Mouse (Mus musculus): ENCODE data around the gene 9430097D07Rik. TPM values are rescaled to one million over a fixed set of nuclear protein-coding genes. Genes with fewer than 3 reads are reported as not detected.

9430097D07Rik gene
- polyA plus RNA-seq, 1 experiment from 2014 or later: 0.15 TPM

DNA sequence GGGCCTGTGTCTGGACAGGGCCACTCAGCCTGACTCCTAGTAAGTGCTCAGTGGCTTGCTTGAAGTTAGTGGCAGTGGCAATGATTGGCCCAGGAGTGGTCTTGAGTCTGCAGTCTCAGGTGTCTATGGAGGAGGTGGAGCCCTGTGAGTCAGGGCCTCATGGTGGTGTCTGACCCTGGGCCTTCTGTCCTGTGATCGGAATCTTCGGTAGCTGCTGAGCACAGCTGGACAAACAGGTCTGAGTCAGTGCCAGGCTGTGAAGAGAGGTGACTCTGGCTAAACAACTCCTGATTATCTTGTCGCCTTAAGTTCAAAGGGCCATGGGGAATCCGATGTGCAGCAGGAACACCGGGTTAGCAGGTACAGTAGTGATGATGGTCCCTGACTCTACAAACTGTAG is 28.1 kb downstream of the 9430097D07Rik start:
- H3K4me3 ChIP-seq (ENCODE audit: low read depth, low read length): no peak overlapping the region
- WGBS: 77% methylated on average over 5 of the region's 5 CpGs
- H3K9ac ChIP-seq (ENCODE audit: low read length): no peak overlapping the region
- no peak overlapping the region for H3K27ac ChIP-seq (ENCODE audit: low read depth)
- ATAC-seq (replicated peaks; ENCODE audit: low FRiP score, low TSS enrichment, low read depth): no peak
- no peaks in the 10 kb centered on the region for H3K9me3 ChIP-seq (ENCODE audit: control insufficient read depth, low read length)
- peaks cover 14% of the 10 kb centered on the region for H3K4me1 ChIP-seq (replicated peaks; ENCODE audit: control insufficient read depth, insufficient read depth, low read length)
- H3K36me3 ChIP-seq (ENCODE audit: control insufficient read depth, insufficient read depth, low read length): 0 out of 2 replicates have a peak, but pooled peaks cover 5% of the 10 kb centered on the region
- H3K27me3 ChIP-seq (replicated peaks; ENCODE audit: control insufficient read depth, insufficient read depth, low read length): no peaks in the 10 kb centered on the region
- H3K4me2 ChIP-seq (ENCODE audit: low read length): no peak overlapping the region
- no peak for DNase-seq (ENCODE audit: low spot score)

DNA sequence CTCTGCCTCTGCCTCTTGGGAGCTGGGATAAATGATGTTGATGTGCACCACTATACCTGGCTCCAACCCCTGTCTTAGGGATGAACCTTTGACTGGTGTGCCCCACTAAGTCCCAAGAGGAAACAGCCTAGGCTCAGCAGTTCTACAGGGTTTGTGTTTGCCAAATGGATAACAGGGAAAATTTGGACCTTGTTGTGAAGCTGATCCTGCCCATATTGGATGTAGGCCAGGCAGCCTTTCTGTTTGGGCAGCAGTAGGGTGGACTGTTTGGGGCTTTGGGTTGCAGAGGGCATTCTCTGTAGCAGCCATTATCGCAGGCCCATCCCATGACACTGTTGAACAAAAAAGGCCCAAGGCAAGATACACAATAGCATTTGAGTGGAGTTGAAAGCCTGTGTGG is 28.5 kb downstream of the 9430097D07Rik start:
- H3K36me3 ChIP-seq (ENCODE audit: control insufficient read depth, insufficient read depth, low read length): 0 out of 2 replicates have a peak, but pooled peaks cover 5% of the 10 kb centered on the region
- no peak overlapping the region for H3K9ac ChIP-seq (ENCODE audit: low read length)
- peaks cover 14% of the 10 kb centered on the region for H3K4me1 ChIP-seq (replicated peaks; ENCODE audit: control insufficient read depth, insufficient read depth, low read length)
- no peak for ATAC-seq (replicated peaks; ENCODE audit: low FRiP score, low TSS enrichment, low read depth)
- H3K4me3 ChIP-seq (ENCODE audit: low read depth, low read length): no peak overlapping the region
- H3K27me3 ChIP-seq (replicated peaks; ENCODE audit: control insufficient read depth, insufficient read depth, low read length): no peaks in the 10 kb centered on the region
- WGBS: 96% methylated on average over 1 of the region's 1 CpGs
- no peak for DNase-seq (ENCODE audit: low spot score)
- H3K27ac ChIP-seq (ENCODE audit: low read depth): no peak overlapping the region
- no peaks in the 10 kb centered on the region for H3K9me3 ChIP-seq (ENCODE audit: control insufficient read depth, low read length)
- no peak overlapping the region for H3K4me2 ChIP-seq (ENCODE audit: low read length)

DNA sequence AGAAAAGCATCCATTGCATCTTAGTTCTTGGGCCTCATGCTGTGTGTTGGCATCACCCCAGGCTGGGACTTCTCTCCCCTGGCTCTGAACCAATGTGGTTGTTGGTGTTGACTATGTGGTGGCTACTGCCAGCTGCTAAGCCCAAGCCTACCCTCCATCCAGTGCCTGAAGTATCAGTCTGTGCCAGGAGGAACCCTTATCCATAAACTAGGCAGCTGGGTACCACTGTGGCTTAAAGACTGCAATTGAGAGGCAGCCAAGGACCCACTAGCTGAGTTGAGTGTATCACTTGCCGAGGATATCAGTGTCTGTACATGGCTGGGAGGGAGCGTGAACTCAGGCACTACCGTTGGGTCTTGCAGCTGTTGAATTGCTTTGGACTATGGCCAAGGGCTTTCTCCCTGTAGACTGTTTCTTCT is 32.4 kb downstream of the 9430097D07Rik start:
- Histone ChIP-seq H3K36me3 (ENCODE audit: control insufficient read depth, insufficient read depth, low read length) (0 out of 2 replicates have a peak, but pooled peaks cover 5% of the 10 kb centered on the region), H3K27me3 (replicated peaks; ENCODE audit: control insufficient read depth, insufficient read depth, low read length) (no peaks in the 10 kb centered on the region), H3K4me1 (replicated peaks; ENCODE audit: control insufficient read depth, insufficient read depth, low read length) (peaks cover 15% of the 10 kb centered on the region), H3K27ac (ENCODE audit: low read depth) (no peak overlapping the region), H3K4me2 (ENCODE audit: low read length) (no peak overlapping the region), H3K9ac (ENCODE audit: low read length) (no peak overlapping the region), H3K9me3 (ENCODE audit: control insufficient read depth, low read length) (no peaks in the 10 kb centered on the region), H3K4me3 (ENCODE audit: low read depth, low read length) (no peak overlapping the region)
- DNase-seq (ENCODE audit: low spot score) (no peak), ATAC-seq (replicated peaks; ENCODE audit: low FRiP score, low TSS enrichment, low read depth) (no peak)
- WGBS: 89% methylated on average over 3 of the region's 3 CpGs

DNA sequence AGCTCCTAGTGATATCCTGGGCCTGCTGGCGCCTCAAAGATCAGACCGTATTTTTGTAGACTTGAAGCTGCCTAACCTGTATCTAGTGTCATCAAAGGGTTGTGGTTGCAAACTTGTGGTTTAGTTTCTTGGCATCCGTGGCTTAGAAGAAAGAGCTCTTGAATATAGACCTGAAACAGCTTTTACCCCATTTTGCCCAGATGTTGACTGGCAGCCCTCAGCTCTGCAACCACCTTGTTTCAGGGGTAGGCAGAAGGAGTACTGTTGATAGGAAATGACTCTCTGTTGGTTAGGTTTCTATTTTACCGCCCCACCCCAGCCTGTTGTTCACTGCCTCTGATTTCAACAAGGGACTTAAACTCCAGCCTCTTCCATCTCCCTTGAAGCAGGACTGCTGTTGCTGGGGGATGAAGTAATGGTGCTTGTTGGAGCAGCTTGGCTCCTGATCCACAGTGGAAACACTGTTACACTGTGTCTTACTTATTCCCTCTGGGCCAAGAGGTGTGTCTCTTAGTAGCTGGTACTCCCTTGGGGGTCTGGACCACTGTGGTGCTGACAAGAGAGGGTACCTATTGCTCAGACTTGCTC is 33.4 kb downstream of the 9430097D07Rik start:
- H3K4me1 ChIP-seq (replicated peaks; ENCODE audit: control insufficient read depth, insufficient read depth, low read length): peaks cover 23% of the 10 kb centered on the region
- no peak overlapping the region for H3K27ac ChIP-seq (ENCODE audit: low read depth)
- H3K27me3 ChIP-seq (replicated peaks; ENCODE audit: control insufficient read depth, insufficient read depth, low read length): no peaks in the 10 kb centered on the region
- ATAC-seq (replicated peaks; ENCODE audit: low FRiP score, low TSS enrichment, low read depth) (no peak), DNase-seq (ENCODE audit: low spot score) (no peak)
- H3K4me3 ChIP-seq (ENCODE audit: low read depth, low read length): no peak overlapping the region
- H3K9me3 ChIP-seq (ENCODE audit: control insufficient read depth, low read length): no peaks in the 10 kb centered on the region
- H3K4me2 ChIP-seq (ENCODE audit: low read length): no peak overlapping the region
- H3K9ac ChIP-seq (ENCODE audit: low read length): no peak overlapping the region
- 0 out of 2 replicates have a peak, but pooled peaks cover 5% of the 10 kb centered on the region for H3K36me3 ChIP-seq (ENCODE audit: control insufficient read depth, insufficient read depth, low read length)
- WGBS: 85% methylated on average over 4 of the region's 4 CpGs

DNA sequence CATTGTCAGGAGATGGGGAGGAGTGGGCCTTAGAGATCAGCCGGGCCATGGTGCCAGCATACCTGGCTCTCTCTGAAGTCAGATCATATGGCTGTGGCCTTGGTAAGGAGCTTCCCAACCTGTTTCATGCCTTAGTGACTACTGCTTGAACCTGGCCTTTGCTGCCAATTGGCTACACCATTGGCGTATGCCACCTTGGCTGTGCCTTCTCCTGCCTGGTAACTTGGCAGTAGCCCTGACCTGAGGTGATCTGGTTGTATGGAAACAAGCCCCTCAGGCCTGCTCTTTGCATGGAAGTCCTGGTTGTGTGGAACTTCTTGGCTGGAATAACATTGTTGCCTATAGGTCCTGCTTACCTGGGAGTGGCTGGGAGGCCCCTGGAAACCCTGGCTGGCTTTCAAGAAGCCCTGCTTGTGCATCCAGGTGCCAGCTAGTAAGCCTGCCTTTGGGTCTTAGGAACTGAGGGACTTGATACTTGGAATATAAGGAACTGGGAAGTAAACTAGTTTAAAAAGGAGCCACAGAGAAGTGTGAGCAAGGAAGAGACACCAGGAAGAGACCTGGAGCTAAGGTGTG is 34.1 kb downstream of the 9430097D07Rik start:
- ATAC-seq (replicated peaks; ENCODE audit: low FRiP score, low TSS enrichment, low read depth): no peak
- H3K4me3 ChIP-seq (ENCODE audit: low read depth, low read length): no peak overlapping the region
- no peak for DNase-seq (ENCODE audit: low spot score)
- H3K27ac ChIP-seq (ENCODE audit: low read depth): no peak overlapping the region
- H3K27me3 ChIP-seq (replicated peaks; ENCODE audit: control insufficient read depth, insufficient read depth, low read length): no peaks in the 10 kb centered on the region
- peaks cover 30% of the 10 kb centered on the region for H3K4me1 ChIP-seq (replicated peaks; ENCODE audit: control insufficient read depth, insufficient read depth, low read length)
- H3K9me3 ChIP-seq (ENCODE audit: control insufficient read depth, low read length): no peaks in the 10 kb centered on the region
- no peak overlapping the region for H3K9ac ChIP-seq (ENCODE audit: low read length)
- 0 out of 2 replicates have a peak, but pooled peaks cover 5% of the 10 kb centered on the region for H3K36me3 ChIP-seq (ENCODE audit: control insufficient read depth, insufficient read depth, low read length)
- WGBS: 88% methylated on average over 2 of the region's 2 CpGs
- H3K4me2 ChIP-seq (ENCODE audit: low read length): no peak overlapping the region

DNA sequence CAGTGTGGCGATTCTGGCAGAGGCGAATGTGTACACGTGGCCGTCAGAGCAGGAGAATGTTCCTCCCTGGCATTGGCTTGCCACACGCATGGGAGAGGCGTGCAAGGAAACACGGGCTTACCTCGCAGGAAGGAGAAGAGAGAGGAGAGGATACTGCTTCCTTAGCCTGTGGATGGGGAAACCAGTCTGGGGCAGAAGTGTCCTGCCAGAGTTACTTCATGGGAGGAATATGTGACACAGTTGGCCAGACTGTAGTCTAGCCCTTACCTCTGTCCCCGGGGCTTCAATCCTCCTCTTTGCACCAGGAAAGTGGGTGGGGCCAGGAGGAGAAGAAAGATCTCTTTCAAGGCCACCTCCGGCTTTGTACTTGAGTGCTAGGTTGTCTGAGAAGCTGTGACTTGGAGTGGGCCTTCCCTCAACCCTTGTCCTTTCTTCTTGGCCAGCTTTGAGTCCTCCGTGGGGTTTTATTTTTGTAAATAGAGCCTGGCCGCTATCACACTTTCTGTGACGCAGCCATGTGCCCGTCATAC is 36.0 kb downstream of the 9430097D07Rik start:
- DNase-seq (ENCODE audit: low spot score) (no peak), ATAC-seq (replicated peaks; ENCODE audit: low FRiP score, low TSS enrichment, low read depth) (no peak)
- 73% methylated on average over 14 of the region's 14 CpGs for WGBS
- Histone ChIP-seq H3K27me3 (replicated peaks; ENCODE audit: control insufficient read depth, insufficient read depth, low read length) (no peaks in the 10 kb centered on the region), H3K36me3 (ENCODE audit: control insufficient read depth, insufficient read depth, low read length) (no peaks in the 10 kb centered on the region), H3K9ac (ENCODE audit: low read length) (no peak overlapping the region), H3K9me3 (ENCODE audit: control insufficient read depth, low read length) (no peaks in the 10 kb centered on the region), H3K27ac (ENCODE audit: low read depth) (no peak overlapping the region), H3K4me2 (ENCODE audit: low read length) (peak overlapping the region; percentile 0; the same call in 1 of the 2 replicates), H3K4me3 (ENCODE audit: low read depth, low read length) (no peak overlapping the region), H3K4me1 (replicated peaks; ENCODE audit: control insufficient read depth, insufficient read depth, low read length) (peaks cover 31% of the 10 kb centered on the region)

DNA sequence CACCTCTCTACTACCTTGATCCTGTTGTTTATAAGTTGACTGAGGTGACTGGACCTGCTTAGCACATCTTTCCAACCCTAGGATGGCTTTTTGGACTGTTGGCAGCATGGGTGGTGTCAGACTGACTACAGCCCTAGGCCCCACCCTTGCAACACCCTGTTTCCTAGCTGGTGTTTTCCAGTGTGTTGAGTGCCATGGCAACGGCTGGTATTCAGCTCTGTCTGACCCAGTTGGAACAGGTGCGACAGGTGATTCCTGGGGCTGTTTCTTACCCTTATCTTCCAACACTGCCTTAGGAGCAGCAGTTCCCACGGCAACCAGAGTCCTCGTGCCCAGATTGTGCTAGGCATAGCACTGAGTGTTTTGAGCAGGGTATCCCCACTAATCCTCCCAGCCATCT is 37.0 kb downstream of the 9430097D07Rik start:
- Histone ChIP-seq H3K4me3 (ENCODE audit: low read depth, low read length) (no peak overlapping the region), H3K36me3 (ENCODE audit: control insufficient read depth, insufficient read depth, low read length) (no peaks in the 10 kb centered on the region), H3K4me2 (ENCODE audit: low read length) (peak overlapping the region; percentile 79), H3K9ac (ENCODE audit: low read length) (no peak overlapping the region), H3K4me1 (replicated peaks; ENCODE audit: control insufficient read depth, insufficient read depth, low read length) (peaks cover 40% of the 10 kb centered on the region), H3K9me3 (ENCODE audit: control insufficient read depth, low read length) (no peaks in the 10 kb centered on the region), H3K27me3 (replicated peaks; ENCODE audit: control insufficient read depth, insufficient read depth, low read length) (no peaks in the 10 kb centered on the region), H3K27ac (ENCODE audit: low read depth) (no peak overlapping the region)
- WGBS: 57% methylated on average over 4 of the region's 4 CpGs
- DNase-seq (ENCODE audit: low spot score) (no peak), ATAC-seq (replicated peaks; ENCODE audit: low FRiP score, low TSS enrichment, low read depth) (no peak)

DNA sequence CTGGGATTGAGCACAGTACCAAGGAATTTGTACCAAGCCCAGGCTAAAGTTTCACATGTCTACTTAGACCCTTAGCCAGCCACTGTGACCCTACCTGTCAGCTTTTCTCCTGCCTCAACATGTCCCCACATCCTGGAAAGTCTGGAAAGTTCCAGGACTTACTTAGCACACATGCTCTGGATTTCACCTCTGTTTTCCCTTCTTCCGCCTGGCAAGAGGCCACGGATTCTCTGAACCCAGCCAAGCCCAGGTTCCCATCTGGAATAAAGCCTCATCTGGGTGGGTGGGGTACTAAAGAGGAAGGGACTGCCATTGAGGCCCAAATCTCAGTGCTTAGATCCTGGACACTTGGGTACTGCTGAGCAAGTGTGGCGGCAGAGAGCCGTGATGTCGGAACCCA is 37.5 kb downstream of the 9430097D07Rik start:
- WGBS: 79% methylated on average over 5 of the region's 5 CpGs
- peaks cover 42% of the 10 kb centered on the region for H3K4me1 ChIP-seq (replicated peaks; ENCODE audit: control insufficient read depth, insufficient read depth, low read length)
- H3K4me3 ChIP-seq (ENCODE audit: low read depth, low read length): no peak overlapping the region; the same call in 1 of the 2 replicates
- H3K9me3 ChIP-seq (ENCODE audit: control insufficient read depth, low read length): no peaks in the 10 kb centered on the region
- no peaks in the 10 kb centered on the region for H3K36me3 ChIP-seq (ENCODE audit: control insufficient read depth, insufficient read depth, low read length)
- H3K4me2 ChIP-seq (ENCODE audit: low read length): peak overlapping the region; percentile 79
- no peak overlapping the region for H3K9ac ChIP-seq (ENCODE audit: low read length)
- no peaks in the 10 kb centered on the region for H3K27me3 ChIP-seq (replicated peaks; ENCODE audit: control insufficient read depth, insufficient read depth, low read length)
- ATAC-seq (replicated peaks; ENCODE audit: low FRiP score, low TSS enrichment, low read depth) (no peak), DNase-seq (ENCODE audit: low spot score) (no peak)
- H3K27ac ChIP-seq (ENCODE audit: low read depth): no peak overlapping the region

All from intestine, embryonic 14.5 days (tissue).